Mouse (Mus musculus) heart, embryonic 13.5 days (tissue): ENCODE data around the gene Methig1. TPM values are rescaled to one million over a fixed set of nuclear protein-coding genes. Genes with fewer than 3 reads are reported as not detected.
A peak's percentile ranks its signal among the peaks of the same experiment; 100 is the strongest.

Experiments used
- ATAC-seq: fragments of 200-750 bp; cut with Nextera tagmentation; 2 replicates; pipeline ENCODE4 v1.8.0; 2017; ENCODE audit warnings: moderate TSS enrichment; ENCODE audit not compliant: insufficient number of reproducible peaks, low FRiP score, low TSS enrichment; ENCODE audit errors: extremely low read depth
- H3K27ac ChIP-seq: fragments of 300-500 bp; sonication (generic); replicated peaks from 2 replicates; pipeline ENCODE4 v1.5.1; 2015; ENCODE audit warnings: moderate library complexity, mild to moderate bottlenecking, inconsistent platforms
- H3K27me3 ChIP-seq: fragments of 300-500 bp; sonication (generic); replicated peaks from 2 replicates; pipeline ENCODE4 v1.6.1; 2015; ENCODE audit warnings: mild to moderate bottlenecking, inconsistent platforms
- H3K36me3 ChIP-seq: fragments of 300-500 bp; sonication (generic); 2 replicates; pipeline ENCODE4 v1.6.1; 2015; ENCODE audit warnings: mild to moderate bottlenecking, inconsistent platforms
- H3K4me1 ChIP-seq: fragments of 300-500 bp; sonication (generic); 2 replicates; pipeline ENCODE4 v1.6.1; 2015; ENCODE audit warnings: inconsistent platforms
- H3K4me2 ChIP-seq: fragments of 300-500 bp; sonication (generic); 2 replicates; pipeline ENCODE4 v1.6.1; 2015; ENCODE audit warnings: inconsistent platforms, mild to moderate bottlenecking, moderate library complexity
- H3K4me3 ChIP-seq: fragments of 300-500 bp; sonication (generic); 2 replicates; pipeline ENCODE4 v1.5.1; 2015; ENCODE audit warnings: moderate library complexity, mild to moderate bottlenecking, inconsistent platforms
- H3K9ac ChIP-seq: fragments of 300-500 bp; sonication (generic); 2 replicates; pipeline ENCODE4 v1.6.1; 2015; ENCODE audit warnings: inconsistent platforms, mild to moderate bottlenecking, moderate library complexity
- H3K9me3 ChIP-seq: fragments of 300-500 bp; sonication (generic); 2 replicates; pipeline ENCODE4 v1.6.1; 2016; ENCODE audit warnings: inconsistent platforms
- WGBS: fragments of 180-500 bp; shearing (Covaris S2); methylation state at CpG from one replicate; pipeline ENCODE4 v1.1.7; 2015; ENCODE audit warnings: mixed read lengths; 5-methylcytosine and 5-hydroxymethylcytosine counted together
- polyA plus RNA-seq: library from polyadenylated mRNA; unstranded; fragments of >200 nt; fragmentation: Nextera tagmentation; extraction: Ambion mirVana; gene quantifications from 2 replicates; pipeline ENCODE4 v1.2.1, GENCODE M21; 2015

Gene Methig1
- polyA plus RNA-seq, 1 experiment from 2014 or later: not detected

- no peak for ATAC-seq
- Histone ChIP-seq H3K4me3 (no peak overlapping the region), H3K4me1 (0 out of 2 replicates have a peak, but pooled peaks cover 4% of the 10 kb centered on the region), H3K27me3 (no peaks in the 10 kb centered on the region), H3K9ac (no peak overlapping the region), H3K27ac (no peak overlapping the region), H3K36me3 (peaks cover 94% of the 10 kb centered on the region), H3K9me3 (no peaks in the 10 kb centered on the region), H3K4me2 (no peak overlapping the region)
- WGBS: 83% methylated on average over 14 of the region's 14 CpGs
These were observed 49.4 kb downstream of the Methig1 start for GRCm38 (mm10) chr15:100402347-100402746.

- no peaks in the 10 kb centered on the region for H3K9me3 ChIP-seq
- H3K9ac ChIP-seq: no peak overlapping the region
- peaks cover 94% of the 10 kb centered on the region for H3K36me3 ChIP-seq
- H3K4me2 ChIP-seq: no peak overlapping the region
- H3K27me3 ChIP-seq: no peaks in the 10 kb centered on the region
- H3K27ac ChIP-seq: no peak overlapping the region
- no peak overlapping the region for H3K4me3 ChIP-seq
- WGBS: 83% methylated on average over 4 of the region's 4 CpGs
- no peak for ATAC-seq
- 0 out of 2 replicates have a peak, but pooled peaks cover 4% of the 10 kb centered on the region for H3K4me1 ChIP-seq
These were observed 49.8 kb downstream of the Methig1 start for GRCm38 (mm10) chr15:100402798-100403197.

GRCm38 (mm10) chr15:100403318-100404000, 50.5 kb downstream of the Methig1 start:
- Histone ChIP-seq H3K9ac (no peak overlapping the region), H3K27ac (no peak overlapping the region), H3K27me3 (no peaks in the 10 kb centered on the region), H3K4me3 (no peak overlapping the region), H3K9me3 (no peaks in the 10 kb centered on the region), H3K36me3 (peaks cover 94% of the 10 kb centered on the region), H3K4me2 (no peak overlapping the region), H3K4me1 (0 out of 2 replicates have a peak, but pooled peaks cover 4% of the 10 kb centered on the region)
- 90% methylated on average over 16 of the region's 16 CpGs for WGBS
- no peak for ATAC-seq

GRCm38 (mm10) chr15:100406088-100406487, 53.1 kb downstream of the Methig1 start:
- 0 out of 2 replicates have a peak overlapping the region, but pooled peaks have one; percentile 3 for H3K27ac ChIP-seq
- H3K4me2 ChIP-seq: no peak overlapping the region
- H3K9me3 ChIP-seq: no peaks in the 10 kb centered on the region
- H3K4me3 ChIP-seq: no peak overlapping the region
- WGBS: 60% methylated on average over 5 of the region's 5 CpGs
- no peak for ATAC-seq
- 0 out of 2 replicates have a peak, but pooled peaks cover 4% of the 10 kb centered on the region for H3K4me1 ChIP-seq
- peaks cover 89% of the 10 kb centered on the region for H3K36me3 ChIP-seq
- H3K9ac ChIP-seq: no peak overlapping the region
- H3K27me3 ChIP-seq: no peaks in the 10 kb centered on the region

- Histone ChIP-seq H3K27me3 (no peaks in the 10 kb centered on the region), H3K4me3 (no peak overlapping the region), H3K36me3 (peaks cover 49% of the 10 kb centered on the region), H3K9me3 (no peaks in the 10 kb centered on the region), H3K9ac (no peak overlapping the region), H3K27ac (peak overlapping the region; percentile 39; the same call in 1 of the 2 replicates), H3K4me2 (peak overlapping the region; percentile 33), H3K4me1 (peaks cover 34% of the 10 kb centered on the region)
- 57% methylated on average over 14 of the region's 14 CpGs for WGBS
- peak; percentile 69; the same call in 1 of the 2 replicates for ATAC-seq
These were observed 58.1 kb downstream of the Methig1 start for GRCm38 (mm10) chr15:100410918-100411672.

- no peak for ATAC-seq
- WGBS: 81% methylated on average over 5 of the region's 5 CpGs
- Histone ChIP-seq H3K9me3 (no peaks in the 10 kb centered on the region), H3K27me3 (no peaks in the 10 kb centered on the region), H3K9ac (no peak overlapping the region), H3K27ac (peak overlapping the region; percentile 39; the same call in 1 of the 2 replicates), H3K4me3 (no peak overlapping the region), H3K4me1 (peaks cover 32% of the 10 kb centered on the region), H3K4me2 (peak overlapping the region; percentile 22; the same call in 1 of the 2 replicates), H3K36me3 (peaks cover 46% of the 10 kb centered on the region)
These were observed 58.8 kb downstream of the Methig1 start for GRCm38 (mm10) chr15:100411731-100412130.

GRCm38 (mm10) chr15:100413306-100413705, 60.4 kb downstream of the Methig1 start:
- H3K27me3 ChIP-seq: no peaks in the 10 kb centered on the region
- 76% methylated on average over 4 of the region's 5 CpGs for WGBS
- H3K9me3 ChIP-seq: no peaks in the 10 kb centered on the region
- H3K9ac ChIP-seq: no peak overlapping the region
- H3K4me1 ChIP-seq: peaks cover 39% of the 10 kb centered on the region
- H3K4me3 ChIP-seq: no peak overlapping the region
- no peak overlapping the region for H3K27ac ChIP-seq
- no peak for ATAC-seq
- peaks cover 32% of the 10 kb centered on the region for H3K36me3 ChIP-seq
- no peak overlapping the region for H3K4me2 ChIP-seq

GRCm38 (mm10) chr15:100414011-100414410, 61.1 kb downstream of the Methig1 start:
- Histone ChIP-seq H3K4me1 (peaks cover 44% of the 10 kb centered on the region), H3K4me3 (no peak overlapping the region), H3K27ac (no peak overlapping the region), H3K36me3 (peaks cover 26% of the 10 kb centered on the region), H3K9me3 (no peaks in the 10 kb centered on the region), H3K9ac (no peak overlapping the region), H3K4me2 (no peak overlapping the region), H3K27me3 (no peaks in the 10 kb centered on the region)
- no peak for ATAC-seq
- 58% methylated on average over 4 of the region's 4 CpGs for WGBS

GRCm38 (mm10) chr15:100414942-100415341, 62.0 kb downstream of the Methig1 start:
- peaks cover 17% of the 10 kb centered on the region for H3K36me3 ChIP-seq
- H3K27ac ChIP-seq: no peak overlapping the region
- ATAC-seq: no peak
- H3K9ac ChIP-seq: no peak overlapping the region
- H3K4me1 ChIP-seq: peaks cover 53% of the 10 kb centered on the region
- H3K4me2 ChIP-seq: no peak overlapping the region
- H3K9me3 ChIP-seq: no peaks in the 10 kb centered on the region
- H3K4me3 ChIP-seq: no peak overlapping the region
- no peaks in the 10 kb centered on the region for H3K27me3 ChIP-seq
- 81% methylated on average over 13 of the region's 13 CpGs for WGBS

- Histone ChIP-seq H3K27me3 (no peaks in the 10 kb centered on the region), H3K36me3 (peaks cover 9% of the 10 kb centered on the region), H3K9me3 (no peaks in the 10 kb centered on the region), H3K4me2 (no peak overlapping the region), H3K27ac (no peak overlapping the region), H3K4me1 (peaks cover 60% of the 10 kb centered on the region), H3K4me3 (no peak overlapping the region), H3K9ac (no peak overlapping the region)
- 87% methylated on average over 8 of the region's 8 CpGs for WGBS
- ATAC-seq: no peak
These were observed 62.7 kb downstream of the Methig1 start for GRCm38 (mm10) chr15:100415684-100416083.

- ATAC-seq: no peak
- Histone ChIP-seq H3K27ac (no peak overlapping the region), H3K36me3 (no peaks in the 10 kb centered on the region), H3K4me1 (peaks cover 70% of the 10 kb centered on the region), H3K4me2 (0 out of 2 replicates have a peak overlapping the region, but pooled peaks have one; percentile 100), H3K27me3 (no peaks in the 10 kb centered on the region), H3K9ac (no peak overlapping the region; the same call in 1 of the 2 replicates), H3K9me3 (no peaks in the 10 kb centered on the region), H3K4me3 (no peak overlapping the region)
- 77% methylated on average over 9 of the region's 9 CpGs for WGBS
These were observed 65.0 kb downstream of the Methig1 start for GRCm38 (mm10) chr15:100417854-100418450.
